Mouse (Mus musculus): ENCODE data around the gene Nceh1. TPM values are rescaled to one million over a fixed set of nuclear protein-coding genes. Genes with fewer than 3 reads are reported as not detected.

The Nceh1 gene
- polyA plus RNA-seq, 1 experiment from 2014 or later = 3.3 TPM

DNA sequence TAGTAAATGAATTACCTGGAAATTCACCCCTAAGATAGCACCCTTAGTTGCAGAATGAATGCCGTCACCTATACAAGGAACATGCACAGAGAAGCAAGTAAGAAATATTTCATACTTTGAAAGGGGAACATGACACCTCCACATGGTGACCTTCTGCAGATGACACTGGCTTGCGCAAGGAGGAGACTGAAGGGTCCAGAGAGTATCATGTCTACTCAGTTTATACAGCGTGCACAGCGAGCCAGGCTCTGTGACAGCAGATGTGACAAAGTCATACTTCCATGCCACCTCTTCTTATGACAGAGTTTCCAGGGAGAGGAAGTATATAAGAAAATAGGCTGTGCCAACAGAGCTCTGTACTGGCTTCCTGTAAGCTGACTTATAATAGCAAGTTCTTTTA lies 128.7 kb downstream of the Nceh1 start:
- 92% methylated on average over 4 of the region's 4 CpGs for WGBS
- no peak overlapping the region for H3K9ac ChIP-seq (ENCODE audit: low read length)
- DNase-seq (ENCODE audit: low spot score) = no peak
- H3K4me3 ChIP-seq (ENCODE audit: low read depth, low read length) = no peak overlapping the region
- H3K4me1 ChIP-seq (replicated peaks; ENCODE audit: control insufficient read depth, insufficient read depth, low read length) = no peaks in the 10 kb centered on the region
- ATAC-seq (replicated peaks; ENCODE audit: low FRiP score) = no peak
- H3K36me3 ChIP-seq (ENCODE audit: control insufficient read depth, insufficient read depth, low read length) = no peaks in the 10 kb centered on the region
- H3K4me2 ChIP-seq (ENCODE audit: low read depth, low read length, severe bottlenecking) = no peak overlapping the region
- no peaks in the 10 kb centered on the region for H3K27me3 ChIP-seq (ENCODE audit: control insufficient read depth, insufficient read depth, low read length)
- H3K27ac ChIP-seq (ENCODE audit: low read depth, low read length) = no peak overlapping the region
- no peaks in the 10 kb centered on the region for H3K9me3 ChIP-seq (ENCODE audit: control insufficient read depth, low read length)

DNA sequence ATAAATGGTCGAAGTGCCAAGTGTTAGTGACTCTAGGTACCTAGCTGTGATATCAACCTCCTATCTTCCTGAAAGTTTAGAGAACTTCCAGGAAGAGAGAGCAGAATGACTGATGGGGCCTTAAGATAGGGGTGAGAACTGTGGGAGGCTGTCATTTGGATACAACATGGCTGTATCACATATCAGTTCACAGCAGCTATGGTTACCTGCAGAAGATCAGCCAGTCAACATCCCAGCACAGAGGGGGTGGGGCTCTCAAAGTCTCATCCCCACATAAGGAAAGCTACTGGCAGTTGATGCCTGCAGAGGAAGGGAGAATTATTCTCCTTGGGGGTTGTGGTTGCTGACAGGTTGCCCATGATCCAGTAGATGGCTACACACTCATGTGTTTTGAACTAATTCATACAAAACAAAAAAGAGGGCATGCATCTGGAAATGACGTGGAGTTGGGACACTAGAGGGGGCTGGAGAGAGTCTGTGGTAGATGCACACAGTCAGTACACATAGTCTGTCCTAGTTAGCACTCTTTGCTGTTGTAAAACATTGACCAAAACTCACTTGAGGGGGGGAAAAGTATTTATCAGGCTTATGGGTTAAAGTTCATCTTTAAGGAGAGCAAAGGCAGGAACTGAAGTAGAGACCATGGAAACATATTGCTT lies 131.9 kb downstream of the Nceh1 start:
- H3K9ac ChIP-seq (ENCODE audit: low read length) = no peak overlapping the region

DNA sequence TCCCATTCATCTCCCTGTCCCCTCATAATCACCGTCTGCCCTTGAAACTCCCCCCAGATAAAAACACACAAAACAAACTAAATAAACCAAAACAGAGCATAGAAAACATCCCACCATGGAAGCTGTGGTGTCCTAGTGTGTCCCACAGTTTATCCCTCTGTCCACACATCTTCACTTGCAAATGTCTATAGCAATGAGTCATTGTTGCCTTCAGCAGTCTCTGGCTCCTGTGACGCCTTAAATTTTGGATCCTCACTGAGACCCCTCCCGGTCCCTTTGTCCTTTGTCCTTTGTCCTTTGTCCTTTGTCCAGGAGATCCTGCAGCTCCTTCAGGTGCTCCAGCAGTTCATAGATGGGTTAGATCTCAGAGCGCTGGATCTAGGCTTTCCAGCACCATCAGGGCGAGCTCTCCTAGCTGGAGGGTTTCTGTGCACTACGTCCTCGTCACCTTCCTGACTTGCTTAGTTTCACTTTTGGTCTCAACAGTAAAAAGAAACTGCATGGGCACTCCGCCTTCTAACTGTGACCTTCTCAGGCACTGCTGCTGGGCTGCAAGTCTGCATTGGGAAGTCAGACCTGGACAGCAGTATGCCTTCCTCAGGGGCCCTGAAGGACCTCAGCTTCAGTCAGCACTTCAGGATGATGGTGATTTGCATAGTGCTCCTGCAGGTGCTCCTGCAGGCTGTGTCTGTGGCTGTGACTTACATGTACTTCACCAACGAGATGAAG lies 134.0 kb downstream of the Nceh1 start, which contains the start of gene Tnfsf10:
Gene Tnfsf10, plus strand, starts transcription at position 470 of the 729 bp plus-strand sequence.
- Histone ChIP-seq H3K4me1 (replicated peaks; ENCODE audit: control insufficient read depth, insufficient read depth, low read length) (no peaks in the 10 kb centered on the region), H3K9ac (ENCODE audit: low read length) (no peak within 1 kb of the TSS), H3K4me3 (ENCODE audit: low read depth, low read length) (no peak within 1 kb of the TSS), H3K9me3 (ENCODE audit: control insufficient read depth, low read length) (no peaks in the 10 kb centered on the region), H3K4me2 (ENCODE audit: low read depth, low read length, severe bottlenecking) (no peak within 1 kb of the TSS), H3K27me3 (ENCODE audit: control insufficient read depth, insufficient read depth, low read length) (no peaks in the 10 kb centered on the region), H3K27ac (ENCODE audit: low read depth, low read length) (no peak within 1 kb of the TSS), H3K36me3 (ENCODE audit: control insufficient read depth, insufficient read depth, low read length) (no peaks in the 10 kb centered on the region)
- ATAC-seq (replicated peaks; ENCODE audit: low FRiP score) = no peak
- WGBS = 79% methylated on average over 9 of the region's 9 CpGs
- DNase-seq (ENCODE audit: low spot score) = no peak

More for the DNA sequence above, 131.9 kb downstream of the Nceh1 start:
- no peak for DNase-seq (ENCODE audit: low spot score)
- H3K9me3 ChIP-seq (ENCODE audit: control insufficient read depth, low read length) = no peaks in the 10 kb centered on the region
- no peak for ATAC-seq (replicated peaks; ENCODE audit: low FRiP score)
- no peak overlapping the region for H3K27ac ChIP-seq (ENCODE audit: low read depth, low read length)
- H3K27me3 ChIP-seq (ENCODE audit: control insufficient read depth, insufficient read depth, low read length) = no peaks in the 10 kb centered on the region
- 60% methylated on average over 2 of the region's 2 CpGs for WGBS
- H3K4me1 ChIP-seq (replicated peaks; ENCODE audit: control insufficient read depth, insufficient read depth, low read length) = no peaks in the 10 kb centered on the region
- no peak overlapping the region for H3K4me3 ChIP-seq (ENCODE audit: low read depth, low read length)
- H3K4me2 ChIP-seq (ENCODE audit: low read depth, low read length, severe bottlenecking) = no peak overlapping the region
- H3K36me3 ChIP-seq (ENCODE audit: control insufficient read depth, insufficient read depth, low read length) = no peaks in the 10 kb centered on the region

DNA sequence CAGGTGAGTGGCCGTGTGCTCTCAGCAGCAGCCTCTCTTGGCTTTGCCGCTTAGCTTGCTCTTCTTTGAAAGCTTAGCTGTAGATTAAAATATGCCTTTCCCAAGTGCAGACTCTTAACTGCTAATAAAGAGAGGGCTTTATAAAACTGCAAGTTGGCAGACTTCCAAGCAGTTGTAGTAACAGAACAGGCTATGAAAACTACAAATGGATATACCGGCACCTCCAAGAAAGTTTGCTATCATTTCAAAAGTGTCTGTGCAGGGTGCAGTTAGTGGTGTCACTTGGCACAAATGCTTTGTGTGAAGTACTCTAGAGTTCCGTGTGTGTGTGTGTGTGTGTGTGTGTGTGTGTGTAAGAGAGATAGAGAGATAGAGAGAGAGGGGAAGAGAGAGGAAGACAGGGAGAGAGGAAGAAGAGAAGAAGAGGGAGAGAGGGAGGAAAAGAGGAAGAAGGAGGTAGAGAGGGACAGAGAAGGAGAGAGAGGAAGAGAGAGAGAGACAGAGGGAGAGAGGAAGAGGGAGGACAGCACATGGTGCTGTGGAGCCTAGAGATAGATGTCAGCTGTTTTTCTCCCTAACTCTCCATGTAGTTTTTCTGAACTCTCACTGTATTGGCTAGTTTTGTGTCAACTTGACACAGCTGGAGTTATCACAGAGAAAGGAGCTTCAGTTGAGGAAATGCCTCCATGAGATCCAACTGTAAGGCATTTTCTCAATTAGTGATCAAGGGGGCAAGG lies 134.7 kb downstream of the Nceh1 start:
- H3K27me3 ChIP-seq (ENCODE audit: control insufficient read depth, insufficient read depth, low read length) = no peaks in the 10 kb centered on the region
- DNase-seq (ENCODE audit: low spot score) = no peak
- no peaks in the 10 kb centered on the region for H3K4me1 ChIP-seq (replicated peaks; ENCODE audit: control insufficient read depth, insufficient read depth, low read length)
- no peak overlapping the region for H3K9ac ChIP-seq (ENCODE audit: low read length)
- H3K4me3 ChIP-seq (ENCODE audit: low read depth, low read length) = no peak overlapping the region
- no peak overlapping the region for H3K4me2 ChIP-seq (ENCODE audit: low read depth, low read length, severe bottlenecking)
- ATAC-seq (replicated peaks; ENCODE audit: low FRiP score) = no peak
- H3K9me3 ChIP-seq (ENCODE audit: control insufficient read depth, low read length) = no peaks in the 10 kb centered on the region
- H3K36me3 ChIP-seq (ENCODE audit: control insufficient read depth, insufficient read depth, low read length) = no peaks in the 10 kb centered on the region
- WGBS = 78% methylated on average over 4 of the region's 4 CpGs
- no peak overlapping the region for H3K27ac ChIP-seq (ENCODE audit: low read depth, low read length)

DNA sequence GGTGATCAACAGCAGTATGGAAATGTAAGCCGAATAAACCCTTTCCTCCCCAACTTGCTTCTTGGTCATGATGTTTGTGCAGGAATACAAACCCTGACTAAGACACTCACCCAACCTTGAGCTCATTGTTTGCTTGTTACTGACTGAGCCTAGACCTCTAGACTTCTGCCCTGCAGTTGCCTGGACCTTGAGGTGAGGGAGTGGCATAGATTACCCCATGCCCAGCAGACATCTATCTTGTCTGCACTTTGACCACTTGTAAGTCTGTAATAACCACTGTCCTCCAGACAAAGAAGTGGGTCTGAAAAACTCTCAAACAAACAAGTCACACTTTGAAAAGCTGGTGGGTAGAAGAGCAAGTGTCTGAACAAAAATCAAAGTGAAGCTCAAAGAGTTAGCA lies 136.9 kb downstream of the Nceh1 start:
- Histone ChIP-seq H3K4me3 (ENCODE audit: low read depth, low read length) (no peak overlapping the region), H3K36me3 (ENCODE audit: control insufficient read depth, insufficient read depth, low read length) (no peaks in the 10 kb centered on the region), H3K9me3 (ENCODE audit: control insufficient read depth, low read length) (no peaks in the 10 kb centered on the region), H3K9ac (ENCODE audit: low read length) (no peak overlapping the region), H3K4me1 (replicated peaks; ENCODE audit: control insufficient read depth, insufficient read depth, low read length) (no peaks in the 10 kb centered on the region), H3K27me3 (ENCODE audit: control insufficient read depth, insufficient read depth, low read length) (no peaks in the 10 kb centered on the region), H3K27ac (ENCODE audit: low read depth, low read length) (no peak overlapping the region), H3K4me2 (ENCODE audit: low read depth, low read length, severe bottlenecking) (no peak overlapping the region)
- ATAC-seq (replicated peaks; ENCODE audit: low FRiP score) (no peak), DNase-seq (ENCODE audit: low spot score) (no peak)
- no CpG with 5 or more reads among the region's 1 CpGs for WGBS

DNA sequence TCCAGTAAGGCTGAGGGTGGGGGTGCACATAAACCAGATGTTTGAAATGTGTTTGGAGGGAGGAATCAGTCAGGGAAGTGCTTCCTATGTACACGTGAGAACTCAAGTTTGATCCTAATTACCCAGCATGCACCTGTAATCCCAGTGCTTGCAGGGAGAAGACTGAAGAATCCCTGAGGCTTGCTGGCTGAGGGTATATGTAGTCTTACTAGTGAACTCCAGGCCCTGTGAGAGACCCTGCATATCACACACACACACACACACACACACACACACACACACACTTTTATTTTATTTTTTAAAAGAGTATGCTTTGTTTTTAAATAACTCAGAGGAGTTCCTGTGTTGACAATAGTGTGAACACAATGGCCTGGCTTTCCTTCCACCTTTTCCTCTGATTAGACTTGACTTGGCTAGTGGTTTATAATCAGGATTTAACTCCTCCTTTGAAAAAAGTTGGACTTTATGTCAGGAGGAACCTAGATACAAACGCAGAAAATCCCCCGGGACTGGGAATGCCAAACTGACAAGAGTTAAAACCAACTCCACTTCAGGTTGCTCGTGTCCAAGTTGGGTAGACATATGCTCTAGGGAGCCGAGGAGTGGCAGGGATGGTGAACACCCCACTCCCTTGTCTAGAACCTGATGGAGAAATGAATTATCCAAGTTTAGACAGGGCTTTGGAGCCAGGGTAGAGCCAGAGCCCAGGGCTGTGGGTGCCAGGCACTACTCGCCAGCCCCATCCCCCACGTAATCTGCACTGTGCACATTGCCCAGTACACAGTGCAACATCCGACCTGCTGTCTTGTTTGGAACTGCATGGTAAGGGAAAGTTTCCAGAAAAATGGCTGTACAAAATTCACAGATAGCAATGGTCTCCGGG lies 138.1 kb downstream of the Nceh1 start:
- DNase-seq (ENCODE audit: low spot score) = no peak
- Histone ChIP-seq H3K36me3 (ENCODE audit: control insufficient read depth, insufficient read depth, low read length) (no peaks in the 10 kb centered on the region), H3K4me3 (ENCODE audit: low read depth, low read length) (no peak overlapping the region), H3K27me3 (ENCODE audit: control insufficient read depth, insufficient read depth, low read length) (no peaks in the 10 kb centered on the region), H3K9me3 (ENCODE audit: control insufficient read depth, low read length) (no peaks in the 10 kb centered on the region), H3K27ac (ENCODE audit: low read depth, low read length) (no peak overlapping the region), H3K4me2 (ENCODE audit: low read depth, low read length, severe bottlenecking) (no peak overlapping the region), H3K9ac (ENCODE audit: low read length) (no peak overlapping the region), H3K4me1 (replicated peaks; ENCODE audit: control insufficient read depth, insufficient read depth, low read length) (no peaks in the 10 kb centered on the region)
- 80% methylated on average over 9 of the region's 9 CpGs for WGBS
- no peak for ATAC-seq (replicated peaks; ENCODE audit: low FRiP score)

DNA sequence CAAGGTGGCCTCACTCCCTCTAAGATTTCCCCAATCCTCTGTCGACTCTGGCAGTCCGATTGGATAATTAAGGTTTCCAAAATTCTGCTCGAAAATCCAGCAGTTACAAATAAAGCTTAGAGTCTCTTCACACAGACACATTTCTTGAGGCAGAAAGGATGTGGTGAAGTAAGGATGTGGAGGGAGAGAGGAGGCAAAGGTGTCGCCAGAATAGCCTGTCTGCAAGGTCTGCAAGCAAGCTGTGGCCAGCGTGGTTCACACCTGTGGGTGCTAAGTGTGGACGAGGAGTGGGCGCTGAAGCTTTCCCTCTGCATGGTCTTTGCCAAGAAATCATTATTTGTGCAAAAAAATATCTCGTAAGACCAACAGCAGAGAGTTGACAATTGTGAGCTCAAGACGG lies 139.8 kb downstream of the Nceh1 start:
- WGBS = 87% methylated on average over 9 of the region's 9 CpGs
- Histone ChIP-seq H3K4me1 (replicated peaks; ENCODE audit: control insufficient read depth, insufficient read depth, low read length) (no peaks in the 10 kb centered on the region), H3K36me3 (ENCODE audit: control insufficient read depth, insufficient read depth, low read length) (no peaks in the 10 kb centered on the region), H3K4me2 (ENCODE audit: low read depth, low read length, severe bottlenecking) (no peak overlapping the region), H3K4me3 (ENCODE audit: low read depth, low read length) (no peak overlapping the region), H3K9ac (ENCODE audit: low read length) (no peak overlapping the region), H3K27ac (ENCODE audit: low read depth, low read length) (no peak overlapping the region), H3K27me3 (ENCODE audit: control insufficient read depth, insufficient read depth, low read length) (no peaks in the 10 kb centered on the region), H3K9me3 (ENCODE audit: control insufficient read depth, low read length) (no peaks in the 10 kb centered on the region)
- DNase-seq (ENCODE audit: low spot score) = no peak
- ATAC-seq (replicated peaks; ENCODE audit: low FRiP score) = no peak

DNA sequence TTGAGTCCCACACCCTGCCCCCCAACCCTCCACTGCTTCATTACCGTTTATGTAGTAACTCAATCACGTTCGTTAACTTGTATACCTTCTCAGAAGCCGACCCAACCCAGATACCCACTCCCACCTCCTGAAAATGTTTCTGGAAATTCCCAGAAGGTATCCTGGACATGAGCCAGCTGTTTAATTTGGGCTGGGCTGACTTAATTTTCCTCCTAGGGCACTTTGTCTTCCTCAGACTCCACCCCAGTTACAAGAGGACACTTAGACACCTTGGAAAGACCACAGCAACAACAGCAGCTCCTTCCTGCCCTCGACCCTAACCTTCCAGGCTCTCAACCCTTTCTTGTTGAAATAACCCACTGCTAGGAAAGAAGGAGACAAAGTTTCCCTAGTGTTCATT lies 140.8 kb downstream of the Nceh1 start:
- ATAC-seq (replicated peaks; ENCODE audit: low FRiP score) = no peak
- WGBS = 68% methylated on average over 5 of the region's 5 CpGs

More for the DNA sequence above, 140.8 kb downstream of the Nceh1 start:
- no peak for DNase-seq (ENCODE audit: low spot score)
- H3K27ac ChIP-seq (ENCODE audit: low read depth, low read length) = no peak overlapping the region
- no peaks in the 10 kb centered on the region for H3K36me3 ChIP-seq (ENCODE audit: control insufficient read depth, insufficient read depth, low read length)
- H3K9ac ChIP-seq (ENCODE audit: low read length) = no peak overlapping the region
- no peaks in the 10 kb centered on the region for H3K9me3 ChIP-seq (ENCODE audit: control insufficient read depth, low read length)
- H3K4me3 ChIP-seq (ENCODE audit: low read depth, low read length) = no peak overlapping the region
- no peaks in the 10 kb centered on the region for H3K27me3 ChIP-seq (ENCODE audit: control insufficient read depth, insufficient read depth, low read length)
- no peaks in the 10 kb centered on the region for H3K4me1 ChIP-seq (replicated peaks; ENCODE audit: control insufficient read depth, insufficient read depth, low read length)
- H3K4me2 ChIP-seq (ENCODE audit: low read depth, low read length, severe bottlenecking) = no peak overlapping the region

Data from forebrain, embryonic 11.5 days (tissue).